Mouse (Mus musculus) embryonic facial prominence, embryonic 15.5 days (tissue): Measurements from ENCODE around the gene Fhit. TPM values are rescaled to one million over a fixed set of nuclear protein-coding genes. Genes with fewer than 3 reads are reported as not detected.
"Not testable (repeated sequence)": the region's sequence is repeated elsewhere in the genome, so short reads cannot be mapped to it uniquely, and the experiment has no call there.

Experiments used
- ATAC-seq: fragments of 200-750 bp; cut with Nextera tagmentation; 2 replicates; pipeline ENCODE4 v1.8.0; 2017; ENCODE audit warnings: low read depth, moderate TSS enrichment; ENCODE audit not compliant: insufficient number of reproducible peaks, low FRiP score, low TSS enrichment
- H3K27ac ChIP-seq: fragments of 300-500 bp; sonication (generic); replicated peaks from 2 replicates; pipeline ENCODE4 v1.5.1; 2015; ENCODE audit warnings: mild to moderate bottlenecking, inconsistent platforms
- H3K27me3 ChIP-seq: fragments of 300-500 bp; sonication (generic); 2 replicates; pipeline ENCODE4 v1.6.1; 2015; ENCODE audit warnings: inconsistent platforms
- H3K36me3 ChIP-seq: fragments of 300-500 bp; sonication (generic); 2 replicates; pipeline ENCODE4 v1.6.1; 2015; ENCODE audit warnings: mild to moderate bottlenecking, inconsistent platforms
- H3K4me1 ChIP-seq: fragments of 300-500 bp; sonication (generic); 2 replicates; pipeline ENCODE4 v1.6.1; 2015; ENCODE audit warnings: inconsistent platforms
- H3K4me2 ChIP-seq: fragments of 300-500 bp; sonication (generic); replicated peaks from 2 replicates; pipeline ENCODE4 v1.6.1; 2015; ENCODE audit warnings: mild to moderate bottlenecking, inconsistent platforms
- H3K4me3 ChIP-seq: fragments of 300-500 bp; sonication (generic); replicated peaks from 2 replicates; pipeline ENCODE4 v1.5.1; 2015; ENCODE audit warnings: mild to moderate bottlenecking, inconsistent platforms
- H3K9ac ChIP-seq: fragments of 300-500 bp; sonication (generic); 2 replicates; pipeline ENCODE4 v1.6.1; 2015; ENCODE audit warnings: inconsistent platforms
- H3K9me3 ChIP-seq: fragments of 300-500 bp; sonication (generic); replicated peaks from 2 replicates; pipeline ENCODE4 v1.6.1; 2016; ENCODE audit warnings: inconsistent platforms
- WGBS: fragments of 180-500 bp; shearing (Covaris S2); methylation state at CpG from one replicate; pipeline ENCODE4 v1.1.7; 2015; 5-methylcytosine and 5-hydroxymethylcytosine counted together
- polyA plus RNA-seq: library from polyadenylated mRNA; unstranded; fragments of >200 nt; fragmentation: Nextera tagmentation; extraction: Ambion mirVana; gene quantifications from 2 replicates; pipeline ENCODE4 v1.2.1, GENCODE M21; 2015

Gene Fhit
- polyA plus RNA-seq, 1 experiment from 2014 or later: 8.7 TPM

DNA sequence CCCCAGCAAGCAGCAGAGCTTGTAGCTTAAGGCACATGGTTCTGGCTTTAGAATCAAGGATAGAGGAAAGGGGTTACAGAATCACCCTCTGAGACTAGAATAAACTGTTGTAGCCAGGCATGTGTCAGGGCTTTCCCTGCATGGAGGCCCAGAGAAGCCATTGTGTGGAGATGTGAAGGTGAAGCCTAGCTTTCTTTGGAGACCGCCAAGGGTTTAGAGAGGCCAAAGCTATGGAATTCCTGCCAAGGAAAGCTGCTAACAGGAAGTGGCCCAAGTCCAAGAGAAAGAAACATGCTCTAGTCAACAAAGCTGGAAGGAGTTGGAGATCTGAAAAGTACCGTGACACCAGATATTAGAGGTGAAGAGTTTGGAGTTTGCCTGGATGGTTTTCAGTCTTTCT lies 1262.3 kb downstream of the Fhit start:
- Histone ChIP-seq H3K4me1 (no peaks in the 10 kb centered on the region), H3K36me3 (no peaks in the 10 kb centered on the region), H3K27ac (no peak overlapping the region), H3K4me2 (no peak overlapping the region), H3K27me3 (no peaks in the 10 kb centered on the region), H3K9me3 (no peaks in the 10 kb centered on the region), H3K4me3 (no peak overlapping the region), H3K9ac (no peak overlapping the region)
- 80% methylated on average over 2 of the region's 2 CpGs for WGBS
- no peak for ATAC-seq

DNA sequence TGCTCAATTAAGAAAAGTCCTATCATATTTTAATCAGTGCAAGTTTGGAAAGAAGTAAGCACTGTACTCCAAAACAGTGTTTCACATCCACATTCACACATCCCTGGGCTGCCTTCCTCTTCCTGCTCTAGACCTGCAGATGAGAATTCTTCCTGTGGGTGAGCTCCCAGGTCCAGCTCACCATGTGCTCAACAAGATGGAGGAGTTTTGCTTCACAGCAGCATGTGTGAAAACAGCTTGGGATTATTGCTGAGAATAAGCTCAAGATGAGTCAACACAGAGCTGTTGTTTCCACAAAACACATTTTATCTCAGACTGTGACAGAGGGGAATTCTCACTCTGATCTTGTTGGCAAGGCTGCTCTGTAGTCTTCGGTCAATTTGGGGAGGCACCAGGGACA lies 1265.3 kb downstream of the Fhit start:
- 80% methylated on average over 1 of the region's 1 CpGs for WGBS
- Histone ChIP-seq H3K27me3 (no peaks in the 10 kb centered on the region), H3K4me2 (no peak overlapping the region), H3K4me3 (no peak overlapping the region), H3K36me3 (no peaks in the 10 kb centered on the region), H3K9me3 (no peaks in the 10 kb centered on the region), H3K9ac (no peak overlapping the region), H3K27ac (no peak overlapping the region), H3K4me1 (no peaks in the 10 kb centered on the region)
- ATAC-seq: no peak

DNA sequence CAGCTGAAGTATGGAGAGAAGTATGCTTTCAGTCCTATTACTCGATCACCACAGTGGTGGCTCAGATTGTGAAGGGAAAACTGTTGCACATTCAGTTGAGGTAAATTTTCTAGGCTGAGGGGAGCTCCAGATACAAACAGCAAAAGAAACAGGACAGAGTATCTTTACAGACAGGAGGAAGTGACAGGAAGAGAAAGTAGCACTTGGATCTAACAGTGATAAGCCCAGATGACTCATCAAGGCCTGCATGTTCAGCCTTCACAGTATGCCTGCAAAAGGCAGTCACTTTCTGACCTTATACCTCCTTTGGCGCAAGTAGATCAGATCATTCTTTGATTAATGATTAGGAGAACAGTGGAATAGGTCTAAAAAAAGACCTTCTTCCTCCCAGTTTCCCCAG lies 1309.8 kb downstream of the Fhit start:
- no peaks in the 10 kb centered on the region for H3K27me3 ChIP-seq
- H3K4me3 ChIP-seq: no peak overlapping the region
- WGBS: 87% methylated on average over 2 of the region's 2 CpGs
- no peaks in the 10 kb centered on the region for H3K9me3 ChIP-seq
- no peak overlapping the region for H3K27ac ChIP-seq
- no peaks in the 10 kb centered on the region for H3K36me3 ChIP-seq
- H3K9ac ChIP-seq: no peak overlapping the region
- no peaks in the 10 kb centered on the region for H3K4me1 ChIP-seq
- ATAC-seq: no peak
- no peak overlapping the region for H3K4me2 ChIP-seq

DNA sequence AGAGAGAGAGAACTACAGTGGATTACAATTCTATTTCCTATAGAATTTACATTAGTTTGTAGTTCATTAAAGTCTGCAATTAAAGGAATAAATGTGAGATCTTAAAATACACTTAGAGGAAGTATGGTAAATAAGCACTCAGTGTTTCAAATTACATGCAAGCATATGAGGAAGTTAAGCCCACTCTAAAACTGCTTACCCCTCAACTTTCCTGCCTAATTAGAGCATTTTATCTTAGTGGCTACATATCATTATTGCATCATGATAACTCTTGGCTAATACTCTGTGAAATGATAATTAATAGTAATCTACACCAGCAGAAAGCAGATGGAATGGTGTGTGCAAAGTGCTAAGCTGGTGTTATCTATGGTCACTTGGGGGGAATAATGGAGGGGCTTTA lies 1329.5 kb downstream of the Fhit start:
- ATAC-seq: no peak
- Histone ChIP-seq H3K4me3 (no peak overlapping the region), H3K4me1 (no peaks in the 10 kb centered on the region), H3K27me3 (no peaks in the 10 kb centered on the region), H3K9me3 (no peaks in the 10 kb centered on the region), H3K4me2 (no peak overlapping the region), H3K27ac (no peak overlapping the region), H3K9ac (no peak overlapping the region), H3K36me3 (no peaks in the 10 kb centered on the region)

DNA sequence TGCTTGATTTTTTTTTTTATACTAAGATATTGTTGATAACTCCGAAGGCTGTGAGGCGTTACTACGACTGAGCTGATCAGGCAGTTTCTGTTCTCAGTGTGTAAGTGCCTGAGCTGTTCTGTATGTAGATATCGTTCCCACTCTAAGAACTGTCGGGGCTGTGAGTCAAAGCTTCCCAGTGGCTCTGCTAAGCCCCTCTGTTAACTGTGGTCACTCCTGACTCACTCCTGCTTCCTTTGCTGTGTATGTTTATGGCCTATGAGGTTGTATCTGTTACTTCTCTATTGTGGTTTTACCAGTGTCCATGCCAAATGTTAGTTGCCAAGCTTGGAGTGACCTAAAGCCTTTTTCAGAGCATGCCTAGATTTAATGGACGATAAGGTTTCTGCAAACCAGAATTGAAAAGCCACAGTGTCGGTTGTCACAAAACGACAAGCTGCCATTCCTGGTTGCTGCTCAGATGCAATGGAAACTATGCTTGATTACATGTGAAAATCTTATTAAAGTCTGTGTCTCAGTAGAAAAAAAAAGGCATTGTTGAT lies 1333.1 kb downstream of the Fhit start:
- H3K27ac ChIP-seq, H3K9me3 ChIP-seq, ATAC-seq, H3K36me3 ChIP-seq, H3K27me3 ChIP-seq, H3K4me2 ChIP-seq, H3K9ac ChIP-seq, H3K4me1 ChIP-seq, H3K4me3 ChIP-seq: not testable (repeated sequence)
- WGBS: 65% methylated on average over 8 of the region's 8 CpGs

DNA sequence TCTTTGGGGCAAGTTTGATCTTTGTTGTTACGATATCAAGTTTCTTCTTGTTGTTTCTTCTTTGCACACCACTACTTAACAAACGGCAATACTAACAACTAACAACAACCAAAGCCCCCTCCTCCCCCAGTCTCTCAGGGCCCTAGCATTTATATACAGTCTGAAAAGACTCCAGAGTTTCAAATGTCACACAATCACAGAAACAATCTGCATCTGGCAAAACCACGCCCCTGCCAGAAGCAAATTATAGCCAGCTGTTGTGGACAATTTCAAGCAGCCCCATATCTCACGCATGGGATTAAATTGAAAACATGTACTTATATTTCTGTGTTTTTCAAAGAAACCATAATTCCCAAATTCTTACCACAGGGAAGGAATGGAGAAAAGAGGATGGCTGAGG lies 1345.9 kb downstream of the Fhit start:
- Histone ChIP-seq H3K4me2 (no peak overlapping the region), H3K27ac (no peak overlapping the region), H3K9me3 (no peaks in the 10 kb centered on the region), H3K4me3 (no peak overlapping the region), H3K36me3 (no peaks in the 10 kb centered on the region), H3K27me3 (no peaks in the 10 kb centered on the region), H3K9ac (no peak overlapping the region), H3K4me1 (0 out of 2 replicates have a peak, but pooled peaks cover 5% of the 10 kb centered on the region)
- WGBS: 27% methylated on average over 4 of the region's 4 CpGs
- ATAC-seq: no peak

DNA sequence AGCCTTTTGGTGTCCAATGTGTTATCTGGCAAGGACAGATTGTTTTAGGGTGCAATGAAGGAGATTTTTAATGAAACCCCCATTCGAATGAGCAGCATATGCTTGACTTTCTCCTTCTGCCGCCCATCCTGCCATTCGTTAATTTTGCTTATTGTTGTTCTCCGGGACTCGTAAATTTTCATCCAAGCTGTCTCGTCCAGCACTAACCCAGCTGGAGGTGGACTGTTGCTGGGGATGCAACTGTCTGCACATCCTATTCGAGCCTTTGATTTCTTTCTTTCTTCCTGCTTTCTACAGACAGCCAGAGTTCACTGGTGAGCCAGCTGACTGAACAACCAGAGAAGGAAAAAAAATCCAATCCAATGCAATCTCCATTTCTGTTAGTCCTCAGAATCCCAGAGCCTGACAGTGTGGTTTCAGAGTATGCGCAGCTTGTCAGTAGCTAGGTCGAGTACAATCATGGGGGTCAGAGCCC lies 1350.0 kb downstream of the Fhit start:
- no peak for ATAC-seq
- Histone ChIP-seq H3K4me1 (0 out of 2 replicates have a peak, but pooled peaks cover 5% of the 10 kb centered on the region), H3K36me3 (no peaks in the 10 kb centered on the region), H3K4me2 (no peak overlapping the region), H3K27ac (no peak overlapping the region), H3K27me3 (no peaks in the 10 kb centered on the region), H3K9ac (no peak overlapping the region), H3K4me3 (no peak overlapping the region), H3K9me3 (no peaks in the 10 kb centered on the region)
- 62% methylated on average over 9 of the region's 9 CpGs for WGBS

DNA sequence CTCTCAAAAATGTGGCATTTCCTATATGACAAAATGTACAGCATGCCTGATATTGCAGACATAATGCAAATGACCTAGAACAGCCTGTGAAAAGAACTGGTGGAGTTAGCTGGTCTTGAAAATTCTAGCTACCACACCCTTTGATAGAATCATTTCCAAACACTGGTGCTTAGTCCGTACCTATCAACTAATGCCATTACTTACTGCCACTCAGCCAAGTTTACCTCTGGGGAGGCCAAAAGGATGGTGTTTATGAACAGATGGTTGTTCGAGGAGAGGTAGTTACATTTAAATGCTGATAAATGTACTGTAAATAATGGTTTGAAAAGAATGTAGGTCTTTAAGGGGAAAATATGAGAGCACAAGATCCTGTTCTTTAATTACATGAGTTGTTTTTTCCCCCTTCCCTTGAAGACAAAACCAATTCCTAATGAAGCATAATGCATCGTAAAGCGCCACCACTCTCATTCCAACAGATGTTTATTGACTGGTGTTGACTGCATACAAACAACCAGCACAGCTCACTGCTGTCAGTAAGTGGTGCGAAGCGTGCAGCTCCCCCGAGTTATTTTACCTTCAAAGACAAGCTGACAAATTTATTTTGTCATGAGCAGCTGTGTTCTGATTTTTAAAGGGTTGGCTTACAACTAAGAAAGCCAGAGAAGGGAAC lies 1350.5 kb downstream of the Fhit start:
- H3K4me2 ChIP-seq: no peak overlapping the region
- H3K4me1 ChIP-seq: 0 out of 2 replicates have a peak, but pooled peaks cover 5% of the 10 kb centered on the region
- H3K36me3 ChIP-seq: no peaks in the 10 kb centered on the region
- H3K9me3 ChIP-seq: no peaks in the 10 kb centered on the region
- no peak for ATAC-seq
- no peak overlapping the region for H3K27ac ChIP-seq
- H3K27me3 ChIP-seq: no peaks in the 10 kb centered on the region
- H3K4me3 ChIP-seq: no peak overlapping the region
- WGBS: 47% methylated on average over 7 of the region's 7 CpGs
- H3K9ac ChIP-seq: no peak overlapping the region

DNA sequence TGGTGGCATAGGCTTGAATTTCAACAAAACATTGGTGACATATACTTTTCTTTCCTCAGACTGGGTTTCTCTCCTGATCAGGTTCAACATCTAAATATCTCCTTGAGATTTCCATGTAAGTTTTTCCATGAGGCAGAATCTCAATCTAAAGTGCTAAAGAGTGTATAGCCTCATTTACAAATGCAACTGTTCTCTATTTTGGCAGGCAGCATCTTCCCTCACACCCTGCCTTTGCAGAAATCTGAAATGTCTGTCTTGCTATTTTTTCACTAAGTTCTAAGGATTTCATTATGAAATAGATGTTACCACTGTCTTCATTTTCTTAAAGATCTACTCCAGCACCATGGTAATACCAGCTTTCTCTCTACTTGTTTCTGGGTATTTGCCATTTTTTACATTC lies 1368.4 kb downstream of the Fhit start:
- Histone ChIP-seq H3K4me2 (no peak overlapping the region), H3K36me3 (no peaks in the 10 kb centered on the region), H3K9ac (no peak overlapping the region), H3K27me3 (no peaks in the 10 kb centered on the region), H3K4me3 (no peak overlapping the region), H3K9me3 (no peaks in the 10 kb centered on the region), H3K27ac (no peak overlapping the region), H3K4me1 (no peaks in the 10 kb centered on the region)
- no peak for ATAC-seq

DNA sequence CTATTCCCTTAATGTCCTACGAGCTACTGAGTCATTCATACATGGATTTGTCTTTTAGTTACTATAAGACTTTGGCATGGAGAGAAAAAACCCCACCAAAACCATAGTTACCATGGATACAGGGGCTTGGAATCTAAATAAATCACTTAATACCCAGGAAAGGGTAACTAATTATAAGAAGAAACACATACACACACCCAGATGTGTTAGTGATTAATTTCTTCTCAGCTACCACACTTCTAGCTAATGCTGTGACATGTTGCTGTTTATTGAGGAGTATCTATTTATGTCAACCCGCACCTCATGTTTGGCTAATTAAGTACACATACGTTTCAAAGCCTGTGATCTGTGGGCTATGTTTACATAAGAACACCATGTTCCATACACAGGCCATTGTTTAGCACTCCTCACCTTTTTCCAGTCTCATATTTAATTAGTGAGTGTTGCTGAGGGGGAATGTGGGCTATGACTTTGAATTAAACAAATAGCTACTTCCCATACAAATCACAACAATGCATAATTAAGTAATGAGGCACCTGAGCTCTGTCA lies 1373.4 kb downstream of the Fhit start:
- Histone ChIP-seq H3K36me3 (no peaks in the 10 kb centered on the region), H3K9ac (no peak overlapping the region), H3K4me1 (no peaks in the 10 kb centered on the region), H3K4me2 (no peak overlapping the region), H3K27ac (no peak overlapping the region), H3K9me3 (no peaks in the 10 kb centered on the region), H3K27me3 (no peaks in the 10 kb centered on the region), H3K4me3 (no peak overlapping the region)
- WGBS: 49% methylated on average over 3 of the region's 3 CpGs
- no peak for ATAC-seq

DNA sequence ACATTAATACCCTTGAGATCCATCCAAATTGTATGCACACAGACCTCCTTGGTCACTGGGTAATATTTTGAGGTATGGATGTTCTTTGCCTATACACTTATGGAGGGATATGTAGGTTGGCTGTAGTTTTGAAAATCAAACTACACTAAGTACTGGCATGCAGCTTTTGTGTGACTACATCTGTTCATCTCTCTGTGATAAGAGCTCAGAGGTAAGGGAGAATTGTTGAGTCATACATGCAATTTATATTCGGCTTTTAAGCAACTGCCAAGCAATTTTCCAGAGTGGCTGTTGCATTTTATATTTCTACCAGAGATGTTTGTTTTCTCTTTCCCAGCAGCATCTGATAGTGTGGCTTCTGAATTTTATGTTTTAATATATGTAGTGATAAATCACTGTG lies 1374.4 kb downstream of the Fhit start:
- Histone ChIP-seq H3K4me3 (no peak overlapping the region), H3K9me3 (no peaks in the 10 kb centered on the region), H3K27me3 (no peaks in the 10 kb centered on the region), H3K9ac (no peak overlapping the region), H3K36me3 (no peaks in the 10 kb centered on the region), H3K4me1 (no peaks in the 10 kb centered on the region), H3K27ac (no peak overlapping the region), H3K4me2 (no peak overlapping the region)
- ATAC-seq: no peak
- 88% methylated on average over 1 of the region's 1 CpGs for WGBS

DNA sequence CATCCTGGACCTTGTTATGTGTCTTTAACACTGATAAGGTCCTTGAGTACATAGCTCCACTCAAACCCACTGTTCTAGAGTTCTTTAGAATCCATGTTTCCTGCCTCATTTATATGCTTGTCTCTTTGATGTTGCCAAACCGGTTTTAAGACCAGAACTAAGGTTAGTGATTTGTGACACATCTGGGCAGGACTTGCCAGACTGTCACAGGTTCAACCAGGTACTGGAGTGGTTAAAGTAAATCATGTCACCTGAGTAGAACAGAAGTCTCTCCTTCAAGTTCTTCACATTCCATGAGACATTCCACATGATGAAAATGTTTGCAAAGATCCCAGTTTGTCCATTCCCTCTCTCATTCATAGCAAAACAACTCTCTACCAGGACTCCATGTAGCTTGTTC lies 1376.0 kb downstream of the Fhit start:
- no peak for ATAC-seq
- 41% methylated on average over 1 of the region's 1 CpGs for WGBS
- no peak overlapping the region for H3K4me3 ChIP-seq
- no peaks in the 10 kb centered on the region for H3K9me3 ChIP-seq
- no peaks in the 10 kb centered on the region for H3K36me3 ChIP-seq
- no peak overlapping the region for H3K27ac ChIP-seq
- H3K4me2 ChIP-seq: no peak overlapping the region
- H3K27me3 ChIP-seq: no peaks in the 10 kb centered on the region
- H3K4me1 ChIP-seq: no peaks in the 10 kb centered on the region
- H3K9ac ChIP-seq: no peak overlapping the region
